Mouse (Mus musculus) intestine, embryonic 14.5 days (tissue): ENCODE measurements at regions not wholly inside any gene's neighbourhood (a gene's known extent, or its start where the extent isn't known, plus 50 kb on each side); places are given as distances from the start of the nearest gene placed in this dataset.
A peak's percentile ranks its signal among the peaks of the same experiment; 100 is the strongest.

Source experiments
- ATAC-seq: fragments of 200-750 bp; cut with Nextera tagmentation; replicated peaks from 2 replicates; pipeline ENCODE4 v1.8.0; 2017; ENCODE audit warnings: low read depth, moderate number of reproducible peaks, moderate TSS enrichment, moderate library complexity; ENCODE audit not compliant: low FRiP score, low TSS enrichment
- DNase-seq: peaks from one replicate; pipeline ENCODE4 v3.0.0-alpha.2; 2018; ENCODE audit warnings: low spot score
- H3K27ac ChIP-seq: fragments of 300-500 bp; sonication (generic); 2 replicates; pipeline ENCODE4 v1.5.1; 2014; ENCODE audit warnings: low read depth, mild to moderate bottlenecking, control low read depth
- H3K27me3 ChIP-seq: fragments of 300-500 bp; sonication (generic); replicated peaks from 2 replicates; pipeline ENCODE4 v1.6.1; 2014; ENCODE audit warnings: low read length, control low read depth; ENCODE audit not compliant: control insufficient read depth, insufficient read depth
- H3K36me3 ChIP-seq: fragments of 300-500 bp; sonication (generic); 2 replicates; pipeline ENCODE4 v1.6.1; 2014; ENCODE audit warnings: low read length, control low read depth; ENCODE audit not compliant: control insufficient read depth, insufficient read depth
- H3K4me1 ChIP-seq: fragments of 300-500 bp; sonication (generic); replicated peaks from 2 replicates; pipeline ENCODE4 v1.6.1; 2014; ENCODE audit warnings: low read length, control low read depth, mixed read lengths; ENCODE audit not compliant: control insufficient read depth, insufficient read depth
- H3K4me2 ChIP-seq: fragments of 300-500 bp; sonication (generic); 2 replicates; pipeline ENCODE4 v1.6.1; 2014; ENCODE audit warnings: low read length
- H3K4me3 ChIP-seq: fragments of 300-500 bp; sonication (generic); 2 replicates; pipeline ENCODE4 v1.5.1; 2014; ENCODE audit warnings: low read depth, low read length, control low read depth, mixed read lengths
- H3K9ac ChIP-seq: fragments of 300-500 bp; sonication (generic); 2 replicates; pipeline ENCODE4 v1.6.1; 2014; ENCODE audit warnings: mild to moderate bottlenecking, low read length
- H3K9me3 ChIP-seq: fragments of 300-500 bp; sonication (generic); 2 replicates; pipeline ENCODE4 v1.6.1; 2016; ENCODE audit warnings: low read length, control low read depth; ENCODE audit not compliant: control insufficient read depth
- WGBS: fragments of 180-500 bp; shearing (Covaris S2); extraction: QIAGEN DNeasy Blood & Tissue Kit; methylation state at CpG from one replicate; pipeline ENCODE4 v1.1.7; 2014; 5-methylcytosine and 5-hydroxymethylcytosine counted together

GRCm38 (mm10) chr13:37495272-37495932 is 150.4 kb downstream of the Ly86 start:
- Histone ChIP-seq H3K9ac (no peak overlapping the region), H3K27ac (no peak overlapping the region), H3K4me2 (no peak overlapping the region), H3K27me3 (no peaks in the 10 kb centered on the region), H3K9me3 (no peaks in the 10 kb centered on the region), H3K4me3 (no peak overlapping the region), H3K36me3 (no peaks in the 10 kb centered on the region), H3K4me1 (peaks cover 10% of the 10 kb centered on the region)
- WGBS: 70% methylated on average over 8 of the region's 8 CpGs
- no peak for DNase-seq
- no peak for ATAC-seq

- ATAC-seq (no peak), DNase-seq (no peak)
- H3K27me3 ChIP-seq: no peaks in the 10 kb centered on the region
- no peaks in the 10 kb centered on the region for H3K4me1 ChIP-seq
- no peak overlapping the region for H3K4me2 ChIP-seq
- H3K9ac ChIP-seq: no peak overlapping the region
- H3K27ac ChIP-seq: no peak overlapping the region
- no peak overlapping the region for H3K4me3 ChIP-seq
- no peaks in the 10 kb centered on the region for H3K9me3 ChIP-seq
- WGBS: 45% methylated on average over 3 of the region's 3 CpGs
- no peaks in the 10 kb centered on the region for H3K36me3 ChIP-seq
These were observed 153.0 kb downstream of the Ly86 start for GRCm38 (mm10) chr13:37497986-37498385.

- Histone ChIP-seq H3K36me3 (no peaks in the 10 kb centered on the region), H3K4me3 (no peak overlapping the region), H3K9ac (no peak overlapping the region), H3K27me3 (no peaks in the 10 kb centered on the region), H3K4me1 (peaks cover 3% of the 10 kb centered on the region; the same call in 1 of the 2 replicates), H3K4me2 (no peak overlapping the region), H3K9me3 (no peaks in the 10 kb centered on the region), H3K27ac (no peak overlapping the region)
- ATAC-seq: no peak
- no peak for DNase-seq
- 53% methylated on average over 4 of the region's 4 CpGs for WGBS
These were observed 155.8 kb downstream of the Ly86 start for GRCm38 (mm10) chr13:37500668-37501286.

GRCm38 (mm10) chr13:37503449-37503848 is 158.4 kb downstream of the Ly86 start:
- 97% methylated on average over 6 of the region's 6 CpGs for WGBS
- ATAC-seq (no peak), DNase-seq (no peak)
- H3K4me3 ChIP-seq: no peak overlapping the region
- no peaks in the 10 kb centered on the region for H3K9me3 ChIP-seq
- H3K36me3 ChIP-seq: no peaks in the 10 kb centered on the region
- H3K4me2 ChIP-seq: no peak overlapping the region
- H3K27ac ChIP-seq: no peak overlapping the region
- peaks cover 24% of the 10 kb centered on the region for H3K4me1 ChIP-seq
- no peak overlapping the region for H3K9ac ChIP-seq
- no peaks in the 10 kb centered on the region for H3K27me3 ChIP-seq

- Histone ChIP-seq H3K9me3 (no peaks in the 10 kb centered on the region), H3K4me2 (no peak overlapping the region), H3K9ac (no peak overlapping the region), H3K36me3 (no peaks in the 10 kb centered on the region), H3K27me3 (no peaks in the 10 kb centered on the region), H3K4me1 (peaks cover 28% of the 10 kb centered on the region), H3K27ac (no peak overlapping the region), H3K4me3 (no peak overlapping the region)
- no peak for ATAC-seq
- DNase-seq: no peak
- 90% methylated on average over 3 of the region's 3 CpGs for WGBS
These were observed 158.9 kb downstream of the Ly86 start for GRCm38 (mm10) chr13:37503898-37504297.

GRCm38 (mm10) chr13:37504373-37504772 is 159.4 kb downstream of the Ly86 start:
- Histone ChIP-seq H3K4me3 (no peak overlapping the region), H3K27ac (no peak overlapping the region), H3K4me1 (peaks cover 32% of the 10 kb centered on the region), H3K9ac (no peak overlapping the region), H3K9me3 (no peaks in the 10 kb centered on the region), H3K36me3 (no peaks in the 10 kb centered on the region), H3K27me3 (no peaks in the 10 kb centered on the region), H3K4me2 (no peak overlapping the region)
- DNase-seq: no peak
- WGBS: 75% methylated on average over 10 of the region's 10 CpGs
- ATAC-seq: no peak

- Histone ChIP-seq H3K4me2 (no peak overlapping the region), H3K27me3 (no peaks in the 10 kb centered on the region), H3K9me3 (no peaks in the 10 kb centered on the region), H3K9ac (no peak overlapping the region), H3K4me3 (no peak overlapping the region), H3K36me3 (no peaks in the 10 kb centered on the region), H3K4me1 (peaks cover 41% of the 10 kb centered on the region), H3K27ac (no peak overlapping the region)
- no peak for DNase-seq
- 62% methylated on average over 3 of the region's 3 CpGs for WGBS
- no peak for ATAC-seq
These were observed 160.6 kb downstream of the Ly86 start for GRCm38 (mm10) chr13:37505617-37506016.

- Histone ChIP-seq H3K27me3 (no peaks in the 10 kb centered on the region), H3K4me1 (peaks cover 41% of the 10 kb centered on the region), H3K9ac (no peak overlapping the region), H3K4me2 (no peak overlapping the region), H3K4me3 (no peak overlapping the region), H3K36me3 (no peaks in the 10 kb centered on the region), H3K27ac (peak overlapping the region; percentile 47; the same call in 1 of the 2 replicates), H3K9me3 (no peaks in the 10 kb centered on the region)
- DNase-seq (no peak), ATAC-seq (no peak)
- 51% methylated on average over 10 of the region's 10 CpGs for WGBS
These were observed 161.0 kb downstream of the Ly86 start for GRCm38 (mm10) chr13:37506046-37506445.

- H3K36me3 ChIP-seq: no peaks in the 10 kb centered on the region
- no peak overlapping the region for H3K4me2 ChIP-seq
- H3K4me3 ChIP-seq: no peak overlapping the region
- peak overlapping the region; percentile 47; the same call in 1 of the 2 replicates for H3K27ac ChIP-seq
- H3K27me3 ChIP-seq: no peaks in the 10 kb centered on the region
- H3K9ac ChIP-seq: no peak overlapping the region
- peaks cover 41% of the 10 kb centered on the region for H3K4me1 ChIP-seq
- H3K9me3 ChIP-seq: no peaks in the 10 kb centered on the region
- WGBS: 74% methylated on average over 8 of the region's 8 CpGs
- ATAC-seq: no peak
- no peak for DNase-seq
These were observed 161.7 kb downstream of the Ly86 start for GRCm38 (mm10) chr13:37506701-37507100.
